Mouse (Mus musculus) bone marrow macrophage, adult 2 months (primary cell): ENCODE measurements around the gene Saa4. TPM values are rescaled to one million over a fixed set of nuclear protein-coding genes. Genes with fewer than 3 reads are reported as not detected.
A peak's percentile ranks its signal among the peaks of the same experiment; 100 is the strongest.
"Not testable (repeated sequence)": the region's sequence is repeated elsewhere in the genome, so short reads cannot be mapped to it uniquely, and the experiment has no call there.

Source experiments
- H3K27ac ChIP-seq: 2 replicates; pipeline ENCODE4 v1.5.1; 2012; ENCODE audit warnings: low read depth, low read length; ENCODE audit not compliant: insufficient read depth
- H3K4me1 ChIP-seq: 2 replicates; pipeline ENCODE4 v1.6.1; 2012; ENCODE audit warnings: low read length; ENCODE audit not compliant: control insufficient read depth, insufficient read depth
- H3K4me3 ChIP-seq: 2 replicates; pipeline ENCODE4 v1.5.1; 2012; ENCODE audit warnings: mild to moderate bottlenecking, low read length, moderate library complexity; ENCODE audit not compliant: insufficient read depth
- CTCF ChIP-seq: IDR thresholded peaks from 2 replicates; pipeline ENCODE4 v1.5.1; 2012; ENCODE audit warnings: low read depth, mild to moderate bottlenecking, low read length, moderate library complexity
- POLR2A ChIP-seq: IDR thresholded peaks from 2 replicates; pipeline ENCODE4 v1.6.1; 2012; ENCODE audit warnings: mild to moderate bottlenecking, low read depth, low read length, borderline replicate concordance
- polyA plus RNA-seq: library from polyadenylated mRNA; stranded (reverse); fragments of >200 nt; gene quantifications from 2 replicates; pipeline ENCODE4 v1.2.4, GENCODE M21; 2012; ENCODE audit not compliant: missing spikeins, insufficient read depth, insufficient read length

The Saa4 gene
- not detected in 2 replicates for polyA plus RNA-seq

DNA sequence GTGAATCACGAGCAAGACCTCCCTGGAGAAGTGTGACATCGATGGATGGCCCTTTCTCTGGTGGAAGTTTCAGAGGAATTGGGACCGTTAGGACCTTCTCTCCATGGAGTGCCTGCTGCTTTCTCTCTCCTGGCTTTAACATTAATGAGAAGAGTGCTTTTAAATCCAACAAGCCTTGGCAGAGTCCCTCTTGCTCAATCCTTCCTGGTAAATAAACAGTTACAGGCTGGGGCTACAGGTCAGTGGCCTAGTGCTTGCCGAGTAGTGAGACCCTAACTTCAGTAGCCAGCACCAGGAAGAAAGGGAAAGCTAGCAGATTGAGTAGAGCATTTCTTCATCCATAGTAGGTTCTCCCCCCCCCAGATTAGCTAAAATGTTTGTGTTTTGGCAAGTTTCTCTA lies at the start of gene Saa4:
TSS of gene Saa4 (minus strand) at position 146 of the 400 bp plus-strand sequence.
- H3K4me1 ChIP-seq, result peaks cover 19% of the 10 kb centered on the region
- no peak within 1 kb of the TSS for H3K4me3 ChIP-seq
- no peak within 1 kb of the TSS for H3K27ac ChIP-seq
- TF ChIP-seq POLR2A (no peak), CTCF (no peak)

DNA sequence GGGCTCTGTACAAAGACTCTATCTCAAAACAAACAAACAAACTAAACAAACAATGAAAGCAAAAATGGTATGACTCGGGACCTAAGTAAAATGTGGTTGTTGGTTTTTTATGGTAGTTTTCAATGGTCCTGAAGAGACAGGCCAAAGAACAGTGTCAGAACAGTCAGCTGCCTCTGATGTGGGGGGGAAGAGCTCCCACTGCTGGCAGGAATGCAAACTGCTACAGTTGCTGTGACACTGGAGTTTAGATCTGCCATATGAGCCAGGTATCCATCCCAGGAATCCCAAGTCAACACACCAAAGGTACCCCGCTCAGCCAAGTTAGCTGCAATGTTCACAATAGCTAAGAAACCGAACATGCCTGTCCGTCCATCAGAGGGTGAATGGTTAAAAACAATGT lies 38.3 kb upstream of the Saa4 start:
- H3K4me3 ChIP-seq, result no peak overlapping the region
- TF ChIP-seq CTCF, result peak; percentile 85
- no peak for TF ChIP-seq POLR2A
- no peak overlapping the region for H3K27ac ChIP-seq
- 0 out of 2 replicates have a peak, but pooled peaks cover 3% of the 10 kb centered on the region for H3K4me1 ChIP-seq

DNA sequence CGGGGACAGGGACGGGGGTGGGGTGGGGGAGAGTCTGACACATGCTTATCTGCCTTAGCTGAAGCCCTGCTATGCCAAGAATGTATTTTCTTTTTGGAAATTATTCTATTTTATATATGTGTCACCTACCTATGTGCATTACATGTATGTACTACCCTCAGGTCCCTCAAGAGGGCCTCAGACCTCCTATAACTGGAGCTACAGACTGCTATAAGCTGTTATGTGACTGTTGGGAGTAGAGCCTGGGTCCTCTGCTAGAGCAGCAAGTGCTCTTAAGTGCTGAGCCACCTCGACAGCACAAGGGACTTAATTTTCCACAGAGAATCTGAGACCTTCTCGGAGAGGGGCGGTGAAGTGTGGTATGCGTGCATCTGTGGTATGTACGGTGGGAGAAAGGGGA lies 36.0 kb upstream of the Saa4 start:
- TF ChIP-seq POLR2A (no peak), CTCF (no peak)
- H3K27ac ChIP-seq, result no peak overlapping the region
- no peak overlapping the region for H3K4me3 ChIP-seq
- H3K4me1 ChIP-seq, result 0 out of 2 replicates have a peak, but pooled peaks cover 3% of the 10 kb centered on the region

DNA sequence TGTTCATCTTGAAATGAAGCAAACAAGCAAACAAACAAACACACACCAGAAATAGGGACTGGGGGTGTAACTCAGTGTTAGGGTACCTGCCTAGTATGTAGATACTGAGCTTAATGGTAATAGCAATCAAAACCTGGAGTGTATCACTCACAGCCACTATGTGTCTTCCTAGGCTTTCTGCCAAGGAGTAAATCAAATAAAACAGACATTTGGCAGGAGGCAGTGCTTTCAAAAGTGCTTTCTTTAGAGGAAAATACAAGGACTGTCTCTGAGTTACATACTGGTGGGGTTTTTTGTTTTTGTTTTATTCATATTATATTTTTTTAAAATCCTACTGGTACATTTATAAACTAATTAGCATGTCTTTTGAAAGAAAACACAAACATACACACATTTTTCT lies 35.0 kb upstream of the Saa4 start:
- H3K4me3 ChIP-seq, result no peak overlapping the region
- no peaks in the 10 kb centered on the region for H3K4me1 ChIP-seq
- no peak overlapping the region for H3K27ac ChIP-seq
- TF ChIP-seq CTCF (no peak), POLR2A (no peak)

DNA sequence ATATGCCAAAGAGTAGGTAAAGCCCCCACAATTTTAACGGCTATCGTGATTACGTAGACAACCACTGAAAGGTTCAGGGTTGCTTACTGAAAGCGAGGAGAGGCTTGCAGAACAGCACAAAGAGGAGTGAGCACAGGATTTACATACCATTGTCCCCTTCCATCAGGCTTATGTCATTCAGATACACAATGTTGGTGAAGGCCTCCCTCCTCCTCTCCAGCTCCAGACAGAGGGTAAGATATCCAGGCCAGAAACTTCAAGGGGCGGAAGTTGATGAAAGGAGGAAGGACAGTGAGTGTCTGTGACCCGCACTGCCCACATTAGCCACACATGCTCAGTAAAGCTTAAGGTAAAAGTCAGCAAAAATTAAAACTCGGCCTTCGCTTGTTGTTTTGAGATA lies 32.3 kb upstream of the Saa4 start:
- 0 out of 2 replicates have a peak, but pooled peaks cover 2% of the 10 kb centered on the region for H3K4me1 ChIP-seq
- TF ChIP-seq CTCF, result no peak
- no peak for TF ChIP-seq POLR2A
- H3K27ac ChIP-seq, result no peak overlapping the region
- H3K4me3 ChIP-seq, result no peak overlapping the region

DNA sequence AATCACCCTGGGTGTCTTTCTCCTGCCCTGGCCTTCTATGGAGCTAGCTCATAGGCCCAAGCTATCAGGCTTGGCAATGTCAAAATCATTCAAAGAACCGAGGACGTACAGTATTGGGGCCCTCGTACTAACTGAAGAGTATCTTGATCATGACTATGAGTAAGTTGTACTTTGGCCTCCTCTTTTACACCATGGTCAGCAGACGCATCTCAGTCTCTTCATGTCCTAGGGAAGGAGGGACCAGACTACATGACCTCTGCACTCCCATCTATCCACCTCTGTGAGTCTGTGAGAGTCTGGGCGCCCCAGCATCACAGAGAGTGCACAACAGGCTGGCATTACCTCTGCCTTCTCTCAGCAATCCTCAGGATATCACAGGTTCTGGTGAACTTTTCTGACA lies 30.2 kb upstream of the Saa4 start:
- TF ChIP-seq POLR2A (no peak), CTCF (no peak)
- no peak overlapping the region for H3K27ac ChIP-seq
- no peak overlapping the region for H3K4me3 ChIP-seq
- 0 out of 2 replicates have a peak, but pooled peaks cover 2% of the 10 kb centered on the region for H3K4me1 ChIP-seq

DNA sequence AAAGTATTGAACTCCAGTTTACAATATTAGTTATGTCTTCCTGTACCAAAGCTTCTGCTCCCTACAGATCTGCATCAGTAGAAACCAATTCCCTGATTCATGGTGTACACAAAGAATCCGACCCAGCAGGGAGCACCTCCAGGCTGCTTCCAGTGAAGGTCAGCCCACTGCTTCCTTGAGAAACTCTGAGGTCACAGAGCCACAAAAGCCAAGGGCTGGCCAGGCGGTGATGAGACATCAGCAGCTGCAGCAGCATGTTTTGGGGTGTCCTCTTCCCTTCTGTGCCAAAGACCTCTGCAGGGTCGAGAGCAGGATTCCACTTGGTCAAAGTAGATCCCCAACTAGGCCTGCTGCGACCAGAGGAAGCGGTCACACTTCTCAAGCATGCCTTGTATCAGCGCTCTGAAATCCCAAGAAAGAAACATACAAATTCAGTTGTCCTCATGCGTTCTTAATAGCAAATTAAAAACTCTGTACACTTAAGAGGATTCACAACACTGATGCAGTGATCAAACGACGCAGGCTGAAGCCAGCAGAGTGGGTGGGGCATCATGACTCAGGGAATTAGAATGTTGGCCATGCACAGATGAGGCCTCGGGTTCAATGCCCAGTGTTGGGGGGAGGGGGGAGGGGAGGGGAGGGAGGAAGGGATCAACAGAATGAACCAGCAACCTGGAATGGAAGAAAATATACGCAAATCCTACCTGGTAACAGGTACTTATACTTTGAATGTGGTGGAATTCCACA lies 28.8 kb upstream of the Saa4 start:
- Histone ChIP-seq H3K4me3 (no peak overlapping the region), H3K27ac (no peak overlapping the region), H3K4me1 (0 out of 2 replicates have a peak, but pooled peaks cover 2% of the 10 kb centered on the region)
- TF ChIP-seq POLR2A (no peak), CTCF (no peak)

DNA sequence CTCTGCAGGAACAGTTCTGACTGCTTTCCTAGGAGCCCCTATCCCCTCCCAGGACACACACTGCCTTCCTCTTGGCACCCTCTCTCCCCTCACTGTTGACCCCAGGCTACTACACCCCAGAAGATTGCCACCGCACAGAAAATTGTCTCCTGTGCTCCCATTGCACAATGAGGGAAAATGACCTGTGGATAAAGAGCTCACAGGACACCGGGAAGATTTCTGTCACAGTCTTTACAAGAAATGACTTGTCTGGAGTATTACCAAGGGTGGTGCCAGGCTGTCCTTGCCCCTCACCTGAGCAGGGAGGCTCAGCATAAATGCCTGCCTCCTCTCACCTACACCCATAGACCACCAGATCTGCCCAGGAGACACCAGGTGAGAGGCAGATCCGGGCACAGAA lies 19.1 kb upstream of the Saa4 start, which contains the start of gene Saa2:
TSS of gene Saa2 (plus strand) at position 301 of the 400 bp plus-strand sequence.
- H3K4me1 ChIP-seq, result peaks cover 19% of the 10 kb centered on the region
- TF ChIP-seq POLR2A, result no peak
- H3K27ac ChIP-seq, result no peak within 1 kb of the TSS
- no peak within 1 kb of the TSS for H3K4me3 ChIP-seq

DNA sequence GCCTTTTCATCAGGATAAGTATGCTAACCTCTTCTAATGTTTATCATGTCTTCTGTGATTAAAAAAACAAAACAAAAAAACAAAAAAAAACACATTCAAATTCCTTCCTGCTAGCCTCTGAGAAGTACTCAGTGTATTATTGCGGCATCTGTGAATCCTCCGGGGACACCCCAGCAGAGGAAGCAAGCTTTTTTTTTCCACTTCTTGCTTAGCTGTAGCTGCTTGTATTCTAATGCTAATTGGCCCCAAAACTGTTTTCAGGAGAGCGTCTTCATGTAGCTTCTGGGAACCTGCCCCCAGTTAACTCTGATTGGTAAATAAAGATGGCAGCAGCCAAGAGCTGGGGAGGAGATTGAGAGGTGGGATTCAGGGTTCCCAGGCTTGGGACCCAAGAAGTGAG lies 16.1 kb upstream of the Saa4 start:
- H3K4me1 ChIP-seq, result peaks cover 21% of the 10 kb centered on the region
- H3K4me3 ChIP-seq, result no peak overlapping the region
- TF ChIP-seq CTCF (no peak), POLR2A (no peak)
- H3K27ac ChIP-seq, result no peak overlapping the region

DNA sequence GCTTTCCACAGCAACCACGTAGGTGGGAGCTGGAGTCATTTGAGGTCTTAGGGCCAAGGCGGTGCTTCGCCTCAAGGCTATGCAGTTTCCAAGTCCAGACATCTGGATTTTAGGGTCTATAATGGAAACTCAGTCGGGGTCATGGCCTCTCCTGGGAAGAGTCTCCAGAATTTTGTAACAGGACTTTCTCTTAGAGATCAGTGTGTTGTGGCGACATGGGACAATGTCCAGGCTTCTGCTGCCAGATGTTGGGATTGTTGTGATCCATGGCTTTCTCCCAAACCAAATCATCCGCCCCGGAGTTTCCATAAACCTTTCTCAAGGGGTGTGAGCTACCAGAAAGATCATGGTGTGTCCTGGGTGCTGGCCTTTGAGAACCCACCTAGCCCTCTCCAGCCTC lies 14.0 kb upstream of the Saa4 start:
- TF ChIP-seq POLR2A (no peak), CTCF (no peak)
- Histone ChIP-seq H3K4me3 (no peak overlapping the region), H3K4me1 (peaks cover 21% of the 10 kb centered on the region), H3K27ac (no peak overlapping the region)

DNA sequence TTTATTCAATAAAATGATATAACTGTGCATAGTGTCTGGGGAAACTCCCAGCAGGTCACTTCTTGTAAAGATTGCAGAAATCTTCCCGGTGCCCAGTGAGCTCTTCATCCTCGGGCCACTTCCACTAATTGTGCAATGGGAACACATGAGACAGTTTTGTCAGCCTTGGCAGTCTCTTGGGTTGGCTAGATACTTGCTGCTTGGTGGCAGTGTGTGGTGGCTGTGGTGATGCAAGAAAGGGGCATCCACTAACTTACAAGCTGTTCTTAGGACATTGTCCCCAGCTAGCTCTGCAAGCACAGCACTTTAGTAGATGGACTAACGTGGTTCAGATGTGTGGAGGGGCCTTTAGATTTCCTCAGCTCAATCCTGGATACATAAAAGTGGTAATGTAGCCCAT lies 13.4 kb upstream of the Saa4 start:
- Histone ChIP-seq H3K4me3 (no peak overlapping the region), H3K4me1 (peaks cover 21% of the 10 kb centered on the region), H3K27ac (no peak overlapping the region)
- TF ChIP-seq POLR2A (no peak), CTCF (no peak)

DNA sequence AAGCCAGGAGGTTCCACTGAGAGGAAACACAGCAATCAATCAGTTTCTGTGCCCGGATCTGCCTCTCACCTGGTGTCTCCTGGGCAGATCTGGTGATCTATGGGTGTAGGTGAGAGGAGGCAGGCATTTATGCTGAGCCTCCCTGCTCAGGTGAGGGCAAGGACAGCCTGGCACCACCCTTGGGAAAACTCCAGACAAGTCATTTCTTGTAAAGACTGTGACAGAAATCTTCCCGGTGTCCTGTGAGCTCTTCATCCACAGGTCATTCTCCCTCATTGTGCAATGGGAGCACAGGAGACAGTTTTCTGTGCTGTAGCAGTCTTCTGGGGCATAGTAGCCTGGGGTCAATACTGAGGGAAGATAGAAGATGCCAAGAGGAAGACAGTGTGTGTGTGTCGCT lies 10.5 kb upstream of the Saa4 start, which contains the start of gene Saa1:
TSS of gene Saa1 (minus strand) at position 101 of the 400 bp plus-strand sequence.
- not testable (repeated sequence) for H3K27ac ChIP-seq, H3K4me3 ChIP-seq
- peaks cover 20% of the 10 kb centered on the region for H3K4me1 ChIP-seq

DNA sequence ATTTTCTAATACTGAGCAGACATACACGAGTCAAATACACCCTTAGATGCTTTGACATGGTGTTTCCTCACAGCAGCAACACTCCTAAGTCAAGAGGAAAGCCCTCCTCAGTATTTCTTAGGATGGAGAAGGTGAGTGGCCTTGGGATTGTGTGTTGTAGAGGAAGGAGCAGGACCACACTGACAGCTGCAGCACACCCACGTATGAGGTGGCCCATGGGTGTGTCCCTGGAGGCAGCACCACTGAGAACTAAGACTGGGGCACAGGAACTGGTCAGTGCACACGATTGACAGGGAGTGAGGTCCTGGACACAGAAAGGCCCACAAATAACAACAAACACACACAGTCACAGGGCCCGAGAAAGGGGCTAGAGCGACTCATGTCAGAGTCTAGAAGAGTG lies 7.6 kb upstream of the Saa4 start:
- not testable (repeated sequence) for H3K4me3 ChIP-seq, H3K27ac ChIP-seq
- H3K4me1 ChIP-seq, result peaks cover 17% of the 10 kb centered on the region
